Mouse (Mus musculus): ENCODE data around the gene Mapt. TPM values are rescaled to one million over a fixed set of nuclear protein-coding genes. Genes with fewer than 3 reads are reported as not detected.

The Mapt gene
- total and polyA plus RNA-seq, 2 experiments, result 1.4 to 1.6 TPM

DNA sequence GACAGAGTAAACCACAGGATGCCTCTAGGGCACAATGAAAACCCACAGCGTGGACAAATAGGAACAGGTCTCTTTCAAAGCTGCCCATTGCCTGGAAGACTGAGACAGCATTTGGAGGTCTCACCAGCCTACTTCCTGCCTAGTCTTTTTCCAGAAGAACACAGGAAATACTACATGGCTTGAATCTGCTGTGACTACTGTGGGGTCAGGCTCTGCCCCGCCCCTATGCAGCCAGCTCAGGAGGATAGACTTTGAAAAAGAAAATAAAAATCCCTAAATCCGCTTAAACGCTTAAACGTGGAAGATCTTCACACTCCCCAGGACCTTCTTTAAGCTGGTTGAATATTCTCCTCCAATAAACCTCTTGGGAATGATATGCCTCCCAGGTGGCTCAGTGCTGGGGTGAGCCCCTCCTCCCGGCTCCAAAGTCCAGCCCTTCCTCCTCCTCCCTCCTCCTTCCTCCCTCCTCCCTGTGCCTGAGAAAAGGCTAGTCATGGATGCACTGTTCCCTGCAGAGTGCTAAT is 15.0 kb downstream of the Mapt start:
- Histone ChIP-seq H3K9ac (ENCODE audit: low read depth, low read length) (no peak overlapping the region), H3K27ac (replicated peaks; ENCODE audit: insufficient read depth, low read depth, low read length) (no peak overlapping the region), H3K4me3 (ENCODE audit: insufficient read depth, low read depth, low read length) (no peak overlapping the region), H3K4me1 (ENCODE audit: control insufficient read depth, insufficient read depth, low read length) (no peaks in the 10 kb centered on the region), H3K27me3 (ENCODE audit: control insufficient read depth, insufficient read depth, low read length) (no peaks in the 10 kb centered on the region), H3K36me3 (ENCODE audit: control insufficient read depth, insufficient read depth, low read length) (no peaks in the 10 kb centered on the region), H3K79me2 (ENCODE audit: control insufficient read depth, insufficient read depth, low read length) (no peaks in the 10 kb centered on the region)
- 17% methylated on average over 6 of the region's 6 CpGs for WGBS
- DNase-seq (ENCODE audit: extremely low read depth, low read depth, low spot score), result peak; percentile 12
- TF ChIP-seq POLR2A (IDR thresholded peaks at IDR 0.05; ENCODE audit: extremely low read depth, insufficient read depth, low read length) (no peak), CTCF (IDR thresholded peaks at IDR 0.05; ENCODE audit: low read depth, low read length) (no peak)

DNA sequence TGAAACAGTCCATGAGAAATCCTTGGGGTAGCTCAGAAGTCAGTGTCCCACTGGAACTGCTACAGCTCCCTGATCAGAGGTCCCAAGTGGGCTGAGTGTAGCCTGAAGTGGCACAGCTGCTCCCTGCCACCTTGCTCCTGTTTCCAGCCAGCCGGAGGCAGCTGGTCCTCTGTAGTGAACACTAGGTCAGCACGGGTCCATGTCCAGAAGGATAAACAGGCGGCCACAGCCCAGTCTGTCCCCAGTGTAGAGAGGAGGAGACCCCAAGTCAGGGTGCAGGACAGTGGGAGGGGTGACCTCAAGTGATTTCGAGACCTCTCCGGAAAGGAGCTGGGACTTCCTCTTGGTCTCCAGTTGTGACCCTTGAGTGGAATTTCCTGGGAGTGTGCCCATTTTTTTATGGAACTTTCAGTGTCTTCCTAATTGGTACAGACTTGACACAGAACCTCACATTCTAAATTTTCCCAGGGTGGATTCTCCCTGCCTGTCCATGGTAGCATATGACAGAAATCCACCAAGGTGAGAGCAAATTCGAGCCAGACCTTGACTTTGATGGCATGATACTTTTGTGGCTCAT is 16.0 kb downstream of the Mapt start:
- Histone ChIP-seq H3K4me1 (ENCODE audit: control insufficient read depth, insufficient read depth, low read length) (no peaks in the 10 kb centered on the region), H3K4me3 (ENCODE audit: insufficient read depth, low read depth, low read length) (no peak overlapping the region), H3K79me2 (ENCODE audit: control insufficient read depth, insufficient read depth, low read length) (no peaks in the 10 kb centered on the region), H3K27me3 (ENCODE audit: control insufficient read depth, insufficient read depth, low read length) (no peaks in the 10 kb centered on the region), H3K27ac (replicated peaks; ENCODE audit: insufficient read depth, low read depth, low read length) (peak overlapping the region; percentile 45; the same call in 1 of the 2 replicates), H3K9ac (ENCODE audit: low read depth, low read length) (no peak overlapping the region), H3K36me3 (ENCODE audit: control insufficient read depth, insufficient read depth, low read length) (no peaks in the 10 kb centered on the region)
- TF ChIP-seq CTCF (IDR thresholded peaks at IDR 0.05; ENCODE audit: low read depth, low read length) (no peak), POLR2A (IDR thresholded peaks at IDR 0.05; ENCODE audit: extremely low read depth, insufficient read depth, low read length) (no peak)
- peak; percentile 40 for DNase-seq (ENCODE audit: extremely low read depth, low read depth, low spot score)
- WGBS, result 65% methylated on average over 6 of the region's 6 CpGs

- Histone ChIP-seq H3K4me3 (ENCODE audit: insufficient read depth, low read depth, low read length) (no peak overlapping the region), H3K9ac (ENCODE audit: low read depth, low read length) (no peak overlapping the region), H3K27me3 (ENCODE audit: control insufficient read depth, insufficient read depth, low read length) (no peaks in the 10 kb centered on the region), H3K4me1 (ENCODE audit: control insufficient read depth, insufficient read depth, low read length) (no peaks in the 10 kb centered on the region), H3K27ac (replicated peaks; ENCODE audit: insufficient read depth, low read depth, low read length) (no peak overlapping the region), H3K79me2 (ENCODE audit: control insufficient read depth, insufficient read depth, low read length) (no peaks in the 10 kb centered on the region), H3K36me3 (ENCODE audit: control insufficient read depth, insufficient read depth, low read length) (no peaks in the 10 kb centered on the region)
- WGBS, result 82% methylated on average over 8 of the region's 8 CpGs
- TF ChIP-seq POLR2A (IDR thresholded peaks at IDR 0.05; ENCODE audit: extremely low read depth, insufficient read depth, low read length), result no peak
- no peak for TF ChIP-seq CTCF (IDR thresholded peaks at IDR 0.05; ENCODE audit: low read depth, low read length)
- DNase-seq (ENCODE audit: extremely low read depth, low read depth, low spot score), result no peak
Observed at GRCm38 (mm10) chr11:104249420-104249819, 18.2 kb downstream of the Mapt start.

DNA sequence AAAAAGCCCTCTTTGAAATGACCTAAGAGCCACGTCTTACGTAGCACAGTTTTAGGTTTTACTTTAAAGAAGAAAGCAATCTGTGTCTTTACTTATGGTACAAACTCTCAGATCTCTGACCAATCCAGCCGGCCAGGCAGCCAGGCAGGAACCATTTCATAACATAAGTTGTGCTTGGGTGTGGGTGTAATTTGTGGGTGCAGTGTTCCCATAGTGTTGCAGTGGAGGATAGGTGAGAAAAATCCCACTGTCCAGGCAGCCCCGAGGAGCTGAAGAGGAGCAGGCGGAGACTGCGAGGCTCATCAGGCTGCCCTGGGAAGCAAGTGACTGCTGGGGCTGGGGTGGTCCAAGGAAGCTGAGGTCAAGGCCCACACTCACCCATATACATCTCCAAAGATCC is 19.9 kb downstream of the Mapt start:
- Histone ChIP-seq H3K79me2 (ENCODE audit: control insufficient read depth, insufficient read depth, low read length) (no peaks in the 10 kb centered on the region), H3K27ac (replicated peaks; ENCODE audit: insufficient read depth, low read depth, low read length) (no peak overlapping the region), H3K9ac (ENCODE audit: low read depth, low read length) (no peak overlapping the region), H3K27me3 (ENCODE audit: control insufficient read depth, insufficient read depth, low read length) (no peaks in the 10 kb centered on the region), H3K4me1 (ENCODE audit: control insufficient read depth, insufficient read depth, low read length) (no peaks in the 10 kb centered on the region), H3K36me3 (ENCODE audit: control insufficient read depth, insufficient read depth, low read length) (no peaks in the 10 kb centered on the region), H3K4me3 (ENCODE audit: insufficient read depth, low read depth, low read length) (no peak overlapping the region)
- no peak for DNase-seq (ENCODE audit: extremely low read depth, low read depth, low spot score)
- TF ChIP-seq CTCF (IDR thresholded peaks at IDR 0.05; ENCODE audit: low read depth, low read length), result no peak
- TF ChIP-seq POLR2A (IDR thresholded peaks at IDR 0.05; ENCODE audit: extremely low read depth, insufficient read depth, low read length), result no peak
- 83% methylated on average over 6 of the region's 6 CpGs for WGBS

- no peak overlapping the region for H3K4me3 ChIP-seq (ENCODE audit: insufficient read depth, low read depth, low read length)
- no peak overlapping the region for H3K27ac ChIP-seq (replicated peaks; ENCODE audit: insufficient read depth, low read depth, low read length)
- H3K79me2 ChIP-seq (ENCODE audit: control insufficient read depth, insufficient read depth, low read length), result no peaks in the 10 kb centered on the region
- no peaks in the 10 kb centered on the region for H3K27me3 ChIP-seq (ENCODE audit: control insufficient read depth, insufficient read depth, low read length)
- no peaks in the 10 kb centered on the region for H3K4me1 ChIP-seq (ENCODE audit: control insufficient read depth, insufficient read depth, low read length)
- TF ChIP-seq POLR2A (IDR thresholded peaks at IDR 0.05; ENCODE audit: extremely low read depth, insufficient read depth, low read length) (no peak), CTCF (IDR thresholded peaks at IDR 0.05; ENCODE audit: low read depth, low read length) (no peak)
- no peaks in the 10 kb centered on the region for H3K36me3 ChIP-seq (ENCODE audit: control insufficient read depth, insufficient read depth, low read length)
- WGBS, result 60% methylated on average over 3 of the region's 3 CpGs
- DNase-seq (ENCODE audit: extremely low read depth, low read depth, low spot score), result no peak
- no peak overlapping the region for H3K9ac ChIP-seq (ENCODE audit: low read depth, low read length)
Observed at GRCm38 (mm10) chr11:104252094-104252493, 20.9 kb downstream of the Mapt start.

DNA sequence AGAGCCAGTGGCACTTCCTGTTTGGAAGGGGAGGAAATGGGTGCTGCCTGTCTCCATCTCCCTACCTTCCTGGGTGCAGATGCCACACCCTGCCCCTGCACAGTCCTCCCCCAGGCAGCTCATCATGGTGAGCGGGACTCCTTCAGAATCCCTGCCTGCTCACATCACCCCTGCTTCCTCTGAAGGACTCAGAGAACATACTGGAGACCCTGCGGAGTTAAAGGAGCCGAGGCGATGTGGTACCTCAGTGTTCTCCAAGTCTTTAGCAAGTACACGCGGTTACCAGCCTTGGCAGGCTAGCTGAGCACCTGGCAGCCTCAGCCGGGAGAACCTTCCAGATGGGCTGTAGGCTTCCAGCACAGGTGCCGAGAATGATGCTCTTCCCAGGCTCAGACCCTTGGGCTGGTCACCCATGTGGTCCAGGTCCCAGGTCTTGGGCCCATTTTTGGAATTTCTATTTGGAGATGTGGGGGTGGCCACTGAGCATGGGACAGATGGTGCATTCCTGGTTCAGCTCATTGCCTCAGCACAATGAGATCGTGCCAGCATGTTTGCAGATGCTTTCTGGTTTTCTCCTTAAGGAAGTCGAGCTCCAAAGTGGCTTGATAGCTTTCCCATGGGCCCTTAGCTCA is 23.3 kb downstream of the Mapt start:
- Histone ChIP-seq H3K27me3 (ENCODE audit: control insufficient read depth, insufficient read depth, low read length) (no peaks in the 10 kb centered on the region), H3K27ac (replicated peaks; ENCODE audit: insufficient read depth, low read depth, low read length) (no peak overlapping the region), H3K36me3 (ENCODE audit: control insufficient read depth, insufficient read depth, low read length) (no peaks in the 10 kb centered on the region), H3K9ac (ENCODE audit: low read depth, low read length) (no peak overlapping the region), H3K4me3 (ENCODE audit: insufficient read depth, low read depth, low read length) (no peak overlapping the region), H3K79me2 (ENCODE audit: control insufficient read depth, insufficient read depth, low read length) (no peaks in the 10 kb centered on the region), H3K4me1 (ENCODE audit: control insufficient read depth, insufficient read depth, low read length) (no peaks in the 10 kb centered on the region)
- 79% methylated on average over 10 of the region's 10 CpGs for WGBS
- TF ChIP-seq CTCF (IDR thresholded peaks at IDR 0.05; ENCODE audit: low read depth, low read length) (no peak), POLR2A (IDR thresholded peaks at IDR 0.05; ENCODE audit: extremely low read depth, insufficient read depth, low read length) (no peak)
- DNase-seq (ENCODE audit: extremely low read depth, low read depth, low spot score), result no peak
